Mouse (Mus musculus) right cerebral cortex, adult 18-20 months (tissue): ENCODE results near the gene Nhs.

Source experiments
- DNase-seq: peaks from one replicate; pipeline ENCODE4 v3.0.0; 2022; ENCODE audit warnings: mixed read lengths

The Nhs gene

DNA sequence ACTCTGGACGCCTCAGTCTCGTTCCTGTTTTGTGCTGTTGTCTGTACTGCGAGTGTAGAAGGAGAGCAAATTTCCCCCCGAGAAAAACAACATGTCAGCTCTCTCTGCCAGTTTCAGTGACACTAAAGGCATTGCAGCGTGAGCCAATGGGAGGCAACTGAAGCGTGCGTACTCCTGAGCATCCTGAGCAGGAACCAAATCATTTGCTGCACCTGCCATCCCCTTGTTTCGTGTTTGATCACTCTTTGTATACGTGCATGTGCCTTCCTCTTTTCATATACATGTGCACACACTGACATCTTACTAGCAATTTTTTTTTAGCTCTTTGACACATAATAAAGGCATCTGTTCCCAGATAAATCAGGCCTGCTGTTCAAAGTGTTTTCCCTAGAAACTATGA, 142.1 kb downstream of the Nhs start:
- no peak for DNase-seq

DNA sequence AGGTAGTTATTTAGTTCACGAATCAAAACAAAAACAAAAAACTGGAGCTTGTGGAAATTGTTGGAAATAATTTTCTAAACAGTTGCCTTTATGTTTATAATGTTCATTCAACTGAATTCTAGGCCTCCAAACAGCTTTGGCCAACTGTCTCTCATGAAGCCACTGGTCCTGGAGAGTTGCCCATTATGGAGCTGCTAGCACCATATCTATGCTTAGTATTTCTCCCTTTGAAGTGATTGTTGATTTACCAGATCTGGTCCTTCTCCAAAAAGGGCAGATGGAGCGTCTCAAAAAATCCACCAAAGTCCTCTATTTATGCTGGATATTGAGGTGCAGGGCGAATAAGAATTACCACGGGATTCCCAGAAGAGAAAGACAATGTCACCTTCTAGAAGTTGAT, 147.0 kb downstream of the Nhs start:
- DNase-seq, result no peak

DNA sequence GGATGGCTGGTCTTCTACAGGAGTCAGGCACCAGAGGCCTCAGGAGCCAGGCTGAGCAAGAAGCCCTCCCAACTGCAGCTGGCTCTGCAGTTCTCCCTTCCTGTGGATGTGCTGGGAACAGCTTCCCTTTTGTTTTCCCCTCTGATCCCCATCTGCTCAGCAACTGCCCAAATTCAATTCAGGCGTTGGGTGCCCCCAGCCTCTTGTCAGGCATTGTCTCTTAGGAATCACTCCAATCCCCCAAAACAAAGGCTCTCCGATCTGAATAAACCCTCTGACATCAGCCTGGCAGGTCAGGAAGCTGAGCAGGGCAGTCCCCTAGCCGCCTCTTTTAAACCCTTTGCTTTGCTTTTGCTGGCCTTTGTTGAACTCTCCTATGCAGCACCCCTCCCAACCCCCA, 149.7 kb downstream of the Nhs start:
- DNase-seq, result no peak

DNA sequence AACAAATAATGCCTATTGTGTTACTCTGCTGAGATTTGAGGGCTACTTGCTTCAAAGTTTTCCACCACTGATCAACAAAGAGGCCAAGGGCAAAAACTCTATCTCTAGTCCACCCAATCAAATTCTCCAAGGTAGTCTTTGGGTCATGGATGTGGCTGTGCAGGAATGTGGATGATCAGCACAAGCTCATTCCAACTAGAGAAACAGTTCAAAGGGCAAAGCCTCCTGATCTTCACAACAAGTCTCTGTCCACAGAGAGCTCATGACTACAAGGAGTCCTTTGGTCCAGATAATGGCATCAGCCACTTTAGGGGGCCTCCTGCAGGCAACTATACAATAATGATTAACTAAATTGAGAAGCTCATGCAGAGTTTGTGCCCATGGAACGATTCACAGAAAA, 155.7 kb downstream of the Nhs start:
- no peak for DNase-seq

DNA sequence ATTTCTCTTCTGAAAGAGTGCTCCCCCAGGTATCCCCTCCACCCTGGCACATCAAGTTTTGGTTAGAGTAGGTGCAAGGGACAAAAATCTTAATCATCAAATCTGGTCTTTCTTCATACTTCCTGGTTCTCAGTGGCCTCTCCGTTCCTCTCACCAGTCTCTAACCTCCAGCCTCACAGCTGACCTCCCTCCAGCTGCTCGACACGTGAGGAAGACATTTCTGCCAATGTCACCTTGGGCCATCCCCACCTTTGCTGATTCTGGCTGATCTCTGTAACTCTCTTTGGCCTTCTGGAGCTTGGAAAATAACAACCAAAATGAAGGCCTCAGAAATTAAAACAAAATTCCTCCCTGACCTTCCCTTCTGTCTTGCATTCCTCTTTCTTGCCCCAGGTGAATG, 160.7 kb downstream of the Nhs start:
- no peak for DNase-seq

DNA sequence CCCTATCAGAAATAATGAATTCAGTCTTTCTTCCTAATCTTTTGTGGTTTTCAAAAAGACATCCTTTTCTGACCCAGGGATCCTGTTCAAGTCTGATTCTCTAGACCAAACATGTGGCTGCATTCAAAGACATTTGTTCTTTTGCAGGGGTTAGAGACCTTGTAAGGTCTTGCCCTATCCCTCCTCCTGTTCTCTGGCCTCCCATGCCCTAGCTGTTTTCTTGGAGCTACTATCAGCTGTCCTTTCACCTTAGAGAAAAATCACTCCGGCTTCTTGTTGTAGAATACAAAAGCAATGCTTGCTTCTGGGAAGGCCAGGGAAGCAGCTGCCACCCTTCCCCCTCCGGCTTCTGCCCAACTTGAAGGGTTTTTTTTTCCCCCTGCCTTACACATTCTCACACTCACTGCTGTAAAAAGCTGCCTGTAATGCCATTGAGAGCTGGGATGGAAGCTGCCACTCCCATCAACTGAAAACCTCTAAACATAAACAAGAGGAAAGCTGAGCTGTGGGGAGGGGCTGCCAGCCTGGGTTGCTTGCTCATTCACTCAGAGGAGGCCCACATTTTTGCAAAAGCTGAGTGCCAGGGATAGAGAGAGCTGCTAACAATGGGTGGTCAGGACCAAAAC, 162.2 kb downstream of the Nhs start:
- DNase-seq, result no peak

DNA sequence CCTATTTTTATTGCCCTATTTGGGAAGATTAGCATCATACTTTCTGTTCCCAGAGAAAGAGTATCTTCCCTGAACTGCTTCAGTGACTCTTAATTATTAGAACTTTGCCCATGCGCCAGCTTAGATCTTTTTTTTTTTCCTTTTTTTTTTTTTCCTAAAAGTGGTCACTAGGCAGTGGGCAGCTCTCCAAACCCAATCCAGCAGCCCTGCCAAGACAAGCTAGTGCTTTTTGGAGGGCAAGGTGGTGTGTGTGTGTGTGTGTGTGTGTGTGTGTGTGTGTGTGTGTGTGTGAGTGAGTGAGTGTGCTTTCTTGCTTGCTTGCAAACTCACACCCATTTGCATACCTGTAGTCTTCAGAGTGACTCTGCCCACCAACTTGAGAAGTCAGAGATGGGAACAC, 169.4 kb downstream of the Nhs start:
- DNase-seq, result no peak

DNA sequence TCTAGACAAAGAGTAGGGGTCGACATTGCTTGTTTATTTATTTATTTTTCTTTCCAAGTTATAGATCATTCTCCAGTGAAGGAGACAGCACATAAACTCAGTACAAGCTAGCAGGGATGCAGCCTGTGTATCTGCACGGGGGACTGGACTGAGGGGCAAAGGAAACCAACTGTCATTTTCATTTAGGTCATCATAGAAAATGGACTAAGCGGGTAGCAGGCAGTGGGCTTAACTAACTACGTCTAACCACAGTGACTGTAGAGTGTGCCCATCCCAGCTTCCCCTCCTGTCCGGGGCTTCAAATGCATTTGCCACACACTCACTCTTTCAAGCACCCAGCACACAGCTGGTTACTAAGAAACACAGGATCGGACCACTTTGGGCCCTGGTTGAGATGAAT, 174.6 kb downstream of the Nhs start:
- no peak for DNase-seq

DNA sequence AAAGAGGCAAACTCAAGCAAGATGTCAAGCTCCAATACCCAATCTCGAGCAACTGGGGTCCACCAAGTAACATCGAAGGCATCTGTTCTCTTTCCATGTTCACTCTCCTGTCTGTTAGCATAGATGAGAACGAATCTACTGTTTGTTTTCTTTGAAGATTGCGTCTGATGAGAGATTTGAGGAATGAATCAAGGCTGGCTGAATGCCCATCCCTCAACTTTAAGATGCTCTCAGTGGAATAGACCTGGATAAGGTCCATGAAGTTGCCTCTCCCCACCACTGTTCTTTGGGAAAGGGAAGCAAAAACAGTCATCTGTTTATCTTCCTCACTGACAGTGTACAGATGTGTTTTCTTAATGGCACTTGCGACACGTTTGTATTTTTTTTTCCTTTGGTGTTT, 178.1 kb downstream of the Nhs start:
- DNase-seq, result no peak

DNA sequence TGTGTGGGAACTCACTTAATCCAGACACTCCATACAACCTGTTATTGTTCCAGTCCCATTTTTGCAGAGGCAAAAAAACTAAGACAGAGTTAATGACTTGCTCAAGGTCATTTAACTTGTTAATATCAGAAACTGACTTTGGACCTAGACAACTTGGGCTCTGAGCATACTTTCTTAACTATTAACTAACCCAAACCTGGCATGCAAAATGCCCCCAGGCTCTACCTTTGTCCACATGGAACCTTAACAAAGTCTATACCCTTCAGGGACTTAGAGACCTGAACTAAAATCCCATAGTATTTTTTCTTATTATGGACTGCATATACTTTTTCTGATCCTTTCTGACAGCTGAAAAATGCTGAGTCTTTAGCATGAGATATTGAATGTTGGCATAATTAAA, 179.6 kb downstream of the Nhs start:
- no peak for DNase-seq

DNA sequence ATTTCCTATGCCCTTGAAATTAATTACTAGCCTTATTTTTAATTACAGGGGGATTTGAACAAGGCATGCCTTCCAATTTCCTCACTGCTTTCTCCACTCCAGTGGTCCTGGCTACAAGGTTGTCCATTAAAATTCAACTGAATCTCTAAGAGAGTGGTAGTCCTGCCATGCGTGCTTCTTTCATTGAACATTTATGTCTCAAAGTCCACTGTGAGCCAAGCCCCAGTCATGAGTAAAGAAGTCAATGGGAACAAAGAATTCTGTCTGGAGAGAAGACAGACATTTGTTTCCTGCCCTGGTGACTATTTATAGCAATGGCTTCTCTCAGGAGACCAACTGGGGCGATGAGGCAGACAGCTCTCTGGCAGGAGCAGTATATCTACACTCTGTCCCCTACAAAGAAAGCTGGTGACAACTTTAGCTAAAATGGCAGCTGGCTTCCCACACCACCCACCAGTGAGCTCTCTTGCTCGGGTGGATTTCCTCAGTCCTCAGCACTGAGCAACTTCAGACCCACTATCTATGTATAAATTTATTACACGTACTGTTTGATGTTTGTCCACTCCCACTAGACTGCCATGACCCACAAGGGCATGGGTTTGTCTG, 182.2 kb downstream of the Nhs start:
- peak; percentile 31 for DNase-seq

DNA sequence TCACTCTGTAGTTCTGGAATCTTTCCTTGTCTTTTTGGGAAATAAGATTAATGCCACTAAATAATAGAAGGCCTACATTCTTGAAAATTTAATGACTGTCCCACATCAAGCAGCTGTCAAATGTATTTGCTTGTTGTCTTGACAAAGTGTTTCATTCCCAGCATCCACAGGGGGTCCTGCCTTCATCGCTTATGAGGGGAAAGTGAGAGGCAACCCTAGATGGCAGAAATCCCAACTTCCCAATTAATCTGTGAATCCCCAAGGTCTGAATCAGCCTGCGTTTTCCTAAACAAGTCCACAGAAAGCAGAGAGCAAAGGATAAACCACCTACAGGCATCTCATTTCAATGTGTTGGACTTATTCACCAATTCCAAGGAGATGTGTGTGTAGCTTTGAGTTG, 183.2 kb downstream of the Nhs start:
- DNase-seq, result no peak

DNA sequence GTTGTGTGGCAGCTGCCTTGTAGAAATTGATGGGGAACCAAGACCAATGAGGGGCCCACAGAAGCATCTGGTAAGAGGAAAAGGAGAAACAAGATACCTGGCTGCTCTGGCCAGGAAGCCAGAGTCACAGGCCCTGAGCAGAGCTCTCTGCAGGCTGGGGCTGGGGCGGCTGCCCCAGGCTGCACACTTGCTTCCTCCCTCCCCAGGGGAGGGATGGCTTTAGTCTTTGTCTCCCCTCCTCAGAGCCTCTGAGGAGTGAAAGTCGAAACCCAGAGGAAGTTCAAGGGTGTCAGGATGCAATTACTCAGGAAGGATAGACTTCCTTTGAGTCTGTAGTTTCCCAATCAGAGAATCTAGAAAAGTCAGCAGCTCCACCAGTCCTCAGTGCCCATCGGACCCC, 186.0 kb downstream of the Nhs start:
- DNase-seq, result no peak

DNA sequence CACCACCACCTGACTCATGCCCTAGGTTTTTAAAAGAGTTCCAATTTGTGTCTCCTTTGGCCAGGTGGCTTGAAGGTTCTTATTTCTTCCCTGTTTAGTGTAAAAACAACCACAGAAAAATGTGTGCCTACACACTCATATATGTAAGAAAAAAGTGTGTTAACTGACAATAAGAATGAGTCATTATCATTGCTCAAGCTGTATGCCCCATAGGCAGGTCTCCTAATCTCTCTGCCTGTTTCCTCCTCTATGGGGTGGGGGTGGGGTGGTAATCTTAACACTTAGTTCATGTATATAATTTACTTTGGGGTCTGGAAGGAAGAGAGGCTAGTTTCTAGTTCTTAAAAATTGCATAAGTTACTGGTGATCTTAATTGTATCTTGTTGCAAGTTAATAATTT, 186.8 kb downstream of the Nhs start:
- DNase-seq, result no peak

DNA sequence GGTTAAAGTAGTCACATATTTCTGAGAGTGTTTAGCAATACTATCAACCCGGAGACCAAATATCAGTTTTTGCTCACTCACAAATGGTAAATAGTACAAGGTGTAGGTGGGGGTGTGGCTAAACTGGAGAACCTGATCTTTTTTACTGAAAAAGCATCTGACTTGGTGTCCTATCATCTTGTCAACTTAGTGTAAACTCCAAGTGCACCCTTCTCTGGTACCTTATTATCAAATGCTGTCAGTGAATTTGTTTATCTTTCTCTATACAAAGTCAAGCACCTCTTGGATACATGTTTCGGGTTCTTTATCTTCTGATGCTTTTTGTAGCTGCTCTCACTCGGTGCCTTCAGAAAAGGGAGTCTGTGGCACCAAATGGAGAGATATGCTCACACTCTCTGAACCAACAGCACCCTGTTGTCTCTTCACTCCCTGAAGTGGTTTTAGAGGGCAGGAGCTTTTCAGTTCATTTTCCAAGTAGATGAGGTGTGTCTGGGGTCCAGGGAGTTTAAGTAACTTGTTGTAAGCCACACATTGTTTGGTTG, 187.5 kb downstream of the Nhs start:
- no peak for DNase-seq

DNA sequence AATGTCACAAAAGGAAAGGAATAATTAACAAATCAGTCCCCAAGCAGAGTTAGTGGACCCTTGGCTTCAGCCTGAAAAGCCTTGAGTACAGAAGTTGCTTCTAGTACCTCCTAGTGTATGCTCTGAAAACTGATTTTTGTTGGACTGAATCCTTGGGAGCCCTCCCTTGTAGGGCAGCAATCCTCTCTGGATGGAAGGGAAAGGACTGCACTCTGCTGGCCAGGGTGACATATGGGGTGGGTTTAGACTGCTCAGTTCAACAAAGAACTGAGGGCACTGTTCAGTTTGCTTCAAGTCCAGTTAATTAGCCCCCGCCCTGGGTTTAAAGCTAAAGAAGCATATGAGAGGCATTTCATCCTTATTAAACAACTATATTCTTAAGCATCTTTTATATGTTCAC, 188.4 kb downstream of the Nhs start:
- no peak for DNase-seq

DNA sequence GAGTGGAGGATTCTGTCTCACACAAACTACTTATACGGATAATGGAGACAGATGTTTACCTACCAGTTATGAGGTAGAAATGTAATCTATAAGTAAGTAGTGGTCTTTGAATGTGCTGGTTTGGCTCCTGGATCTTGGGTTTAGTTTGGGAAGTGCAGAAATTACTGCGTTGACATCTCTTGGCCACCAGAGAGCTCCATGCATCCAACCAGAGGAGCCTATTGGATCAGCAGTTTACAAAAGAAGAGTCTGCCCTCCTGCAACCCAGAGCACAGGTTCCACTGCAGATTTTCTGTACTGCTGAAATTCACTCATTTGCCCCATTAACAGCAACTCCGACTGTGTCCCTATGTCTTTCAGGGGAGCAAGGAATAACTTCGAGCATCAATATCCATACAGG, 191.8 kb downstream of the Nhs start:
- peak; percentile 8 for DNase-seq

DNA sequence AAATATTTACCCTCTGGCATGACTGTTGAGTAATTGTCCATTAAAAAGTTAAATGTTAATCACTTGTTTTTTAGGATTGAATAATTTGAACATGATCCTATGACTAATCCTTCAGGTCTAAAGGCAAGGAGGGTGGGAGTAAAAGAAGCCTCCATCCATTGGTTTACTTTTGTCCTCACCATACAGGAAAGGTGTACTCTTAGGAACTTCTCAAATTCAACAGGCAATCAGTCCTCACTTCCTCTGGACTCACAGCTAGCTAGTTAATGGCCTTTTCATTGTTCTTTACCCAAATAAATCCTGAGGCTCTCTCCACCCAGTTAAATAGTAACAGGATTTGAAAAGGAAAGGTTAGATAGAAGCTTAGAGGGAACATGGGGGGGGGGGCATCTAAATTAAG, 196.2 kb downstream of the Nhs start:
- DNase-seq, result no peak

DNA sequence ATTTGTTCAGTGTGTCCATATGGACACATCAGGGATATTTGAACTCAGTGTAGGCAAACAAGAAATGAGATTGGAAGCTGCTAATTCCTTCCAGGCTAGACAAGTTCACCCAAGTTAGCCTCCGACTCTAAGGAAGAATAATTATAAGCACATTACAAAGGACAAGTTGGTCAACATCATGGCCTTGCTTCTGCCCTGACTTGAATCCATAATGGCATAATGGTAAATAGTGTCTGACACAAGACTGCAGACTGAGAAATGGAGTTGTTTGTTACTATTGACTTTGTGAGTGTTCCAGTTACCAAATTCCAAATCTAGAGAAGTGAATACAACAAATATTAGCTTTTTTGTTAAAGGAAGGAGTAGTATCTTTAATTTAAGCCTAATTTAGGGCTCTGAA, 196.7 kb downstream of the Nhs start:
- DNase-seq, result no peak

DNA sequence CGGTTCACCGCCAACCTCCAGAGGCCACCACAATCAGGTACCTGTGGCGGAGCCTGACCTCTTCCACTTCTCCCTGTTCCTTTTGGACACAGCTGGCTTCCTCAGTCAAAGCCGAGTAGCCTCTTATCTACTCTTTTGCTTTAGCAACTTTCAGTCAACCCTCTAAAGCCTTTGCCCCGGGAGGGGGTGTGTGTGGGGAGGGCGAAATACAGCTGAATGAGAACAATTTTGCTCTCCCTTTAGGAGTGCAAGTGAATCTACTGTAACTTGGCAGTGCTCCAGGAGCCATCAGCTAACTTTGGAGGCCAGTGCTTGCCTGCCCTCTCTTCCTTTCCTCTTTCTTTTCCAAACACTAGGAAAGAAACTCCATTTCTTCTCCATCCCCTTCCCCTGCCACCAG, 197.8 kb downstream of the Nhs start:
- DNase-seq, result no peak

DNA sequence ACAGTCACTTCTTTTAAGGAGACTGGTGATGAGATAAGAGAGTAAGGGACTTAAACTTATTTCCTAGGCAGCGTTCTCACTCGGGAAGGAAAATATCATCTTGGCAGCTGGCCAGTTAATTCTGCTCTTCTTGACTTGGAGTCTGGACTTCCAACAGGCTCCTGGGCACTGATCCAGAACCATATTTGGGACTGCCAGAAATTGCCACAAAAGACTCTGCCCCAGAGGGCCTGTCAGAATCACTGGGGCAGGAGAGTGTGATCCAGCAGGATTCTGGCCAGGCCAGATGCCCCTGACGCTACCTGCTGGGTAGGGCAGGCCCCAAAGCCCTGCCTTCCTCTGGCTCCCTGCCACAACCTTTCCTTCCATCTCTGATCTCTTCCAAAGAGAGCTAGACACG, 198.4 kb downstream of the Nhs start:
- no peak for DNase-seq

DNA sequence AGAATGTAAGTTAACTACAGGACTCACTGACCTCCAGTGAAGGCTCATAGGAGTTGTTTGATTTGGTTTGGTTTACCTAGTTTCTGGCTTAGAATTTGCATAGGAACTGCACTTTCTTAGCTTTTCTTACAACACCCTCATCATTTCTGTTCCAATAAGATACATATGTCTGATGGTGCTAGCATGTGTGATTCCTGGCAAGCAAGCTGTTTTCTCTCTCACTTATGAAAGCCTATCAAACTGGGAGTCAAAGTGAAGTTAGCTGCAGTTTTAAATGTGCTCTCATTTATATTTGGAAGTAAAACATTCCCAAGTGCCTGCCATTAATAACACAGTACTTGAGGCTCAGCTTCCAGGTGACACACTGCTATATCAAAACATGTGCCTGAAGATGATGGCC, 207.2 kb downstream of the Nhs start:
- no peak for DNase-seq

DNA sequence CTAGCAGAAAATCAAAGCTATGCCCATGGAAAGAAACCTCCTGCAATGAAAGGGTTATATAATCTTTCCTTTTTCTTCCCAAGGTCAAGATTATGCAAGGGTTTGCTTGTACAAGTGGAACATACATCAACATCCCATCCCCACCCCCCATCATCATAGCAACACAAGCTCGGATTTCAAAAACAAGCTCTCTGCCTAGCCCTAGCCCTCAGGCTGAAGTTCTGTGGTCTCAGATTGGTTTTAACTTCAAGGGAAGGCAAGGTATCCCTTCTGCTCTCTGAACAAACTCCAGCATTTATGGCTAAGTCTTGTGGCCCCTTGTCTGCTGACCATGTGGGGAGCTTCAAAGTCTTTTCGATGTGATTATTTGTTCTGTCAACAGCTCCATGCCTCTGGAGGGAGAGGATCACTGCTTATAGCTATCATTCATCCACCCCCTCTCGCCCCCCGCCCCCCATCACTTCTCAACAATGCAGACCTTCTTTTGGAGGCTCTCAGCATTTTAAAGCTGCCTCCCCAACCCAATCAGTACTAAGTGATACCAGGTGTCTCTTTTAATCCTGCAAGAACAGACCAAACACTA, 216.3 kb downstream of the Nhs start:
- DNase-seq, result no peak

DNA sequence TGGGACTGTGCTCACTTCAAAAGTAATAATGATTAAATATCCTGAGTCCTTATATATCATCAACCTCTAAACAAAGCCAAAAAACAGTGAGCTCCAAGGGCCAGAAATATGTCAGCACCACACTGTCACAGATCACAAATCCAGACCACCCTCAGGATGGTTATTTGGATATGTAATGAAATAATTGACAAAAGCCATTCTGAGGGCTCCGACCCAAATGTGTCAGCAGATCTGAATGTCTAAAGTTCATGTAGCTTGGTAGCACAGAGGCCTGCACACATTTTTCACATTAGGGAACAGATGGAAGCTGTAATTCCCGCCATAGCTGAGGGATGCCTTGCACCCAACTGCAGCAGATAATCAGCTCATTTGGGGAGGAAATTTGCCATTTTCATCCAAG, 218.8 kb downstream of the Nhs start:
- DNase-seq, result no peak

DNA sequence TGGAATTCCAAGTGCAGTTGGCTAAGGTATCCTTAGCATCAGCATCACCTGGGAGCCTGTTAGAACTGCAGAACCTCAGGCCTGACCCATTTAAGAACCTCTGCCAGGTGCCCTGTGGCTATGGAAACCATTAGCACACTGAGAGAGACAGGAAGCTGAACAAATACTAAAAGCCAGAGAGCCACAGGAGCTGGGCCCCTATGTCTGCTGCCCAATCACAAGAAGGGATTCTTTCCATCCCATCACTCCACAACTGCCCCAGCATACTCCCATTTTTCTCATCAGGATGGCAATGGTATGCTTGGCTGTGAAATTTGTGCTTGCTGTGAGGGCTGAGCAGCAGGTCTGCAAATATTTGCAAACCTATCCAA, 232.9 kb downstream of the Nhs start:
- DNase-seq, result no peak
